Mouse (Mus musculus) liver, embryonic 14.5 days (tissue): ENCODE results near the gene Vmn2r22. TPM values are rescaled to one million over a fixed set of nuclear protein-coding genes. Genes with fewer than 3 reads are reported as not detected.
"Not testable (repeated sequence)": the region's sequence is repeated elsewhere in the genome, so short reads cannot be mapped to it uniquely, and the experiment has no call there.

Experiments
- ATAC-seq: fragments of 200-750 bp; cut with Nextera tagmentation; 2 replicates; pipeline ENCODE4 v1.8.0; 2017; ENCODE audit warnings: moderate number of reproducible peaks, mild to moderate bottlenecking, moderate library complexity; ENCODE audit not compliant: insufficient read depth
- DNase-seq, 3 experiments: peaks; one replicate each; pipeline ENCODE4 v3.0.0-alpha.2; 2012 to 2013; ENCODE audit warnings: low read depth in 3 of 3, low spot score in 3 of 3
- H3K27ac ChIP-seq: fragments of 300-500 bp; sonication (generic); 2 replicates; pipeline ENCODE4 v1.5.1; 2014; ENCODE audit warnings: moderate library complexity, mild to moderate bottlenecking, control low read depth, inconsistent platforms
- H3K27me3 ChIP-seq: fragments of 300-500 bp; sonication (generic); 2 replicates; pipeline ENCODE4 v1.6.1; 2014; ENCODE audit warnings: mild to moderate bottlenecking, low read length, moderate library complexity; ENCODE audit not compliant: control insufficient read depth, insufficient read depth
- H3K36me3 ChIP-seq: fragments of 300-500 bp; sonication (generic); replicated peaks from 2 replicates; pipeline ENCODE4 v1.6.1; 2014; ENCODE audit warnings: low read depth; ENCODE audit not compliant: control insufficient read depth, insufficient read depth
- H3K4me1 ChIP-seq, 2 experiments: fragments of 200-500 bp in 1 of 2; fragments of 300-500 bp in 1 of 2; sonication (generic) in 1 of 2; replicated peaks; 2 replicates each; pipeline ENCODE4 v1.6.1; 2012 to 2014; ENCODE audit warnings: antibody characterized with exemption in 1 of 2, inconsistent platforms in 1 of 2, low read length in 1 of 2; ENCODE audit not compliant: control insufficient read depth in 2 of 2, insufficient read depth in 2 of 2
- H3K4me2 ChIP-seq: fragments of 300-500 bp; sonication (generic); 2 replicates; pipeline ENCODE4 v1.6.1; 2014; ENCODE audit warnings: low read depth, mild to moderate bottlenecking, control low read depth, moderate library complexity
- H3K4me3 ChIP-seq, 2 experiments: fragments of 200-500 bp in 1 of 2; fragments of 300-500 bp in 1 of 2; sonication (generic) in 1 of 2; 2 replicates each; pipeline ENCODE4 v1.5.1; 2012 to 2014; ENCODE audit warnings: low read depth in 2 of 2, low read length in 2 of 2, mild to moderate bottlenecking in 2 of 2, control low read depth in 1 of 2, inconsistent platforms in 1 of 2, moderate library complexity in 1 of 2; ENCODE audit not compliant: insufficient read depth in 1 of 2
- H3K9ac ChIP-seq: fragments of 300-500 bp; sonication (generic); replicated peaks from 2 replicates; pipeline ENCODE4 v1.6.1; 2014; ENCODE audit warnings: mild to moderate bottlenecking, control low read depth, moderate library complexity
- H3K9me3 ChIP-seq: fragments of 300-500 bp; sonication (generic); 2 replicates; pipeline ENCODE4 v1.6.1; 2016; ENCODE audit warnings: low read length, mixed read lengths; ENCODE audit not compliant: control insufficient read depth
- WGBS: fragments of 180-500 bp; shearing (Covaris S2); extraction: QIAGEN DNeasy Blood & Tissue Kit; methylation state at CpG from one replicate; pipeline ENCODE4 v1.1.7; 2014; ENCODE audit not compliant: insufficient replicate concordance; 5-methylcytosine and 5-hydroxymethylcytosine counted together
- polyA plus RNA-seq, 2 experiments: library from polyadenylated mRNA; depleted of rRNA in 1 of 2; stranded (reverse) in 1 of 2; unstranded in 1 of 2; fragments of >200 nt; fragmentation: Nextera tagmentation in 1 of 2; extraction: Ambion mirVana in 1 of 2; gene quantifications; 2 replicates each; pipeline versions ENCODE4 v1.2.1 to v1.2.3; 2012 to 2014

Gene Vmn2r22
- polyA plus RNA-seq, 2 experiments: not detected

GRCm38 (mm10) chr6:123583988-123584387 is 66.5 kb downstream of the Vmn2r22 start:
- no CpG with 5 or more reads among the region's 1 CpGs for WGBS
- H3K36me3 ChIP-seq, H3K9ac ChIP-seq, H3K9me3 ChIP-seq, H3K27me3 ChIP-seq, H3K27ac ChIP-seq, H3K4me1 ChIP-seq, H3K4me2 ChIP-seq, H3K4me3 ChIP-seq, DNase-seq: not testable (repeated sequence)
- peak; percentile 51 for ATAC-seq

- not testable (repeated sequence) for H3K27ac ChIP-seq, ATAC-seq
- no CpG with 5 or more reads among the region's 2 CpGs for WGBS
Measured at GRCm38 (mm10) chr6:123574698-123575097, 75.8 kb downstream of the Vmn2r22 start.

More at GRCm38 (mm10) chr6:123574698-123575097, 75.8 kb downstream of the Vmn2r22 start:
- H3K27me3 ChIP-seq, H3K4me2 ChIP-seq, H3K9ac ChIP-seq, H3K4me1 ChIP-seq, DNase-seq, H3K36me3 ChIP-seq, H3K4me3 ChIP-seq, H3K9me3 ChIP-seq: not testable (repeated sequence)

Other genes starting within 250 kb of the Vmn2r22 start
- not detected in 2 replicates for gene Vmn2r20, start 232.6 kb downstream of the Vmn2r22 start, polyA plus RNA-seq (2012; rRNA removed)
- not detected in 2 replicates for gene Vmn2r20, start 232.6 kb downstream of the Vmn2r22 start, polyA plus RNA-seq (2014; fragmentation: Nextera tagmentation; extraction: Ambion mirVana)
- gene Vmn2r21, start 117.3 kb downstream of the Vmn2r22 start, polyA plus RNA-seq (2012; rRNA removed): not detected in 2 replicates
- gene Vmn2r21, start 117.3 kb downstream of the Vmn2r22 start, polyA plus RNA-seq (2014; fragmentation: Nextera tagmentation; extraction: Ambion mirVana): not detected in 2 replicates
- not detected in 2 replicates for gene Vmn2r23, start 51.9 kb upstream of the Vmn2r22 start, polyA plus RNA-seq (2012; rRNA removed)
- gene Vmn2r23, start 51.9 kb upstream of the Vmn2r22 start, polyA plus RNA-seq (2014; fragmentation: Nextera tagmentation; extraction: Ambion mirVana): not detected in 2 replicates
- gene Vmn2r24, start 128.2 kb upstream of the Vmn2r22 start, polyA plus RNA-seq (2012; rRNA removed): not detected in 2 replicates
- not detected in 2 replicates for gene Vmn2r24, start 128.2 kb upstream of the Vmn2r22 start, polyA plus RNA-seq (2014; fragmentation: Nextera tagmentation; extraction: Ambion mirVana)
- not detected in 2 replicates for gene Vmn2r25, start 202.7 kb upstream of the Vmn2r22 start, polyA plus RNA-seq (2012; rRNA removed)
- gene Vmn2r25, start 202.7 kb upstream of the Vmn2r22 start, polyA plus RNA-seq (2014; fragmentation: Nextera tagmentation; extraction: Ambion mirVana): not detected in 2 replicates